Mouse (Mus musculus): Measurements from ENCODE around the gene Snta1. TPM values are rescaled to one million over a fixed set of nuclear protein-coding genes. Genes with fewer than 3 reads are reported as not detected.
A peak's percentile ranks its signal among the peaks of the same experiment; 100 is the strongest.

The Snta1 gene
- polyA plus RNA-seq, 1 experiment from 2014 or later = 1.5 TPM

- no peaks in the 10 kb centered on the region for H3K4me1 ChIP-seq
- no peaks in the 10 kb centered on the region for H3K9me3 ChIP-seq (replicated peaks)
- H3K4me2 ChIP-seq = no peak overlapping the region
- no peak overlapping the region for H3K4me3 ChIP-seq
- WGBS (ENCODE audit: insufficient replicate concordance) = 66% methylated on average over 1 of the region's 1 CpGs
- ATAC-seq = no peak
- H3K27ac ChIP-seq = no peak overlapping the region
- H3K9ac ChIP-seq = no peak overlapping the region
- no peaks in the 10 kb centered on the region for H3K27me3 ChIP-seq (replicated peaks)
- H3K36me3 ChIP-seq = peaks cover 63% of the 10 kb centered on the region
Observed at GRCm38 (mm10) chr2:154338161-154338560, 69.7 kb downstream of the Snta1 start.

GRCm38 (mm10) chr2:154335572-154335971, 72.3 kb downstream of the Snta1 start:
- no peak overlapping the region for H3K27ac ChIP-seq
- H3K9ac ChIP-seq = no peak overlapping the region
- no peaks in the 10 kb centered on the region for H3K4me1 ChIP-seq
- peaks cover 37% of the 10 kb centered on the region for H3K36me3 ChIP-seq
- H3K27me3 ChIP-seq (replicated peaks) = no peaks in the 10 kb centered on the region
- no peak for ATAC-seq
- no peak overlapping the region for H3K4me2 ChIP-seq
- H3K9me3 ChIP-seq (replicated peaks) = no peaks in the 10 kb centered on the region
- WGBS (ENCODE audit: insufficient replicate concordance) = 79% methylated on average over 4 of the region's 4 CpGs
- no peak overlapping the region for H3K4me3 ChIP-seq

DNA sequence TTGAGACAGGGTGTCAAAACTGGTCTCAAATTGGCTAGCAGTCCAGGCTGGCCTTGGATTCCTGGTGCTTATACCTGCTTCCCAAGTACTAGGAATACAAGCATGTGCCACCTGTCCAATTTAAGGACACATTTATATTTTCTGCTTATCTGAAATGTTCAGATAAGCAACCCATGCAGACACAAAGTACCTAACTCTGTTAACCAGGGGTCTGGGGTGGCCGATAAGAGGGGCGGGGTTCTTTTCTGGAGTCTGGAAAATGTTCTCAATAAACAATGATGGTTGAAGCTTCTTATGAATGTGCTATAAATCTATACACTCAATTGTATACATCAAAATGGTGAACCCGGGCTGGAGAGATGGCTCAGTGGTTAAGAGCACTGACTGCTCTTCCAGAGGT, 81.0 kb downstream of the Snta1 start:
- H3K9ac ChIP-seq = no peak overlapping the region
- WGBS (ENCODE audit: insufficient replicate concordance) = 49% methylated on average over 3 of the region's 3 CpGs
- peak overlapping the region; percentile 62; the same call in 1 of the 2 replicates for H3K27ac ChIP-seq
- no peak overlapping the region for H3K4me3 ChIP-seq
- H3K4me2 ChIP-seq = peak overlapping the region; percentile 44
- peak; percentile 94 for ATAC-seq
- peaks cover 25% of the 10 kb centered on the region for H3K4me1 ChIP-seq
- 0 out of 2 replicates have a peak, but pooled peaks cover 3% of the 10 kb centered on the region for H3K27me3 ChIP-seq (replicated peaks)
- no peaks in the 10 kb centered on the region for H3K9me3 ChIP-seq (replicated peaks)
- H3K36me3 ChIP-seq = no peaks in the 10 kb centered on the region

Other genes with a start within 250 kb of the Snta1 start
- 0.24 TPM in 1 of 2 replicates, not detected in the other for gene Bpifa5, start 245.5 kb downstream of the Snta1 start, polyA plus RNA-seq (2016; fragmentation: Nextera tagmentation; extraction: Ambion mirVana)
- gene Bpifb1, start 217.3 kb downstream of the Snta1 start, polyA plus RNA-seq (2016; fragmentation: Nextera tagmentation; extraction: Ambion mirVana) = 0.13 and 0.23 TPM in 2 replicates
- gene Bpifb5, start 184.4 kb downstream of the Snta1 start, polyA plus RNA-seq (2016; fragmentation: Nextera tagmentation; extraction: Ambion mirVana) = not detected in 2 replicates
- gene Bpifb9a, start 150.2 kb downstream of the Snta1 start, polyA plus RNA-seq (2016; fragmentation: Nextera tagmentation; extraction: Ambion mirVana) = not detected in 2 replicates
- not detected in 2 replicates for gene Bpifb9b, start 100.9 kb downstream of the Snta1 start, polyA plus RNA-seq (2016; fragmentation: Nextera tagmentation; extraction: Ambion mirVana)
- 16.6 and 16.8 TPM in 2 replicates for gene Cdk5rap1, start 35.1 kb downstream of the Snta1 start, polyA plus RNA-seq (2016; fragmentation: Nextera tagmentation; extraction: Ambion mirVana)
- 13.8 and 15.1 TPM in 2 replicates for gene Cbfa2t2, start 28.4 kb upstream of the Snta1 start, polyA plus RNA-seq (2016; fragmentation: Nextera tagmentation; extraction: Ambion mirVana)
- gene 1700003F12Rik, start 139.0 kb upstream of the Snta1 start, polyA plus RNA-seq (2016; fragmentation: Nextera tagmentation; extraction: Ambion mirVana) = 1.5 and 1.6 TPM in 2 replicates
- gene Actl10, start 143.7 kb upstream of the Snta1 start, polyA plus RNA-seq (2016; fragmentation: Nextera tagmentation; extraction: Ambion mirVana) = 0.29 TPM in 1 of 2 replicates, not detected in the other
- gene Necab3, start 150.8 kb upstream of the Snta1 start, polyA plus RNA-seq (2016; fragmentation: Nextera tagmentation; extraction: Ambion mirVana) = 1.0 and 1.3 TPM in 2 replicates
- 27.0 and 27.4 TPM in 2 replicates for gene E2f1, start 161.8 kb upstream of the Snta1 start, polyA plus RNA-seq (2016; fragmentation: Nextera tagmentation; extraction: Ambion mirVana)
- gene Pxmp4, start 195.6 kb upstream of the Snta1 start, polyA plus RNA-seq (2016; fragmentation: Nextera tagmentation; extraction: Ambion mirVana) = 24.5 and 26.1 TPM in 2 replicates
- 2.2 TPM in 2 replicates for gene Zfp341, start 205.2 kb upstream of the Snta1 start, polyA plus RNA-seq (2016; fragmentation: Nextera tagmentation; extraction: Ambion mirVana)
- 0.45 TPM in 1 of 2 replicates, not detected in the other for gene 4930519P11Rik, start 205.3 kb upstream of the Snta1 start, polyA plus RNA-seq (2016; fragmentation: Nextera tagmentation; extraction: Ambion mirVana)
- gene Chmp4b, start 243.6 kb upstream of the Snta1 start, polyA plus RNA-seq (2016; fragmentation: Nextera tagmentation; extraction: Ambion mirVana) = 17.6 and 18.2 TPM in 2 replicates